Mouse (Mus musculus) mouse trophoblast stem cell (cell line): ENCODE data around the gene Zbp1.

ENCODE experiments used
- in situ Hi-C, 2 experiments: fragments of 300-500 bp; cut with MseI, MboI; formaldehyde crosslinking; loops; 2 replicates in 1 of 2; 3 replicates in 1 of 2; pipeline ENCODE4 v1.15.1; 2025

Zbp1 gene

DNA sequence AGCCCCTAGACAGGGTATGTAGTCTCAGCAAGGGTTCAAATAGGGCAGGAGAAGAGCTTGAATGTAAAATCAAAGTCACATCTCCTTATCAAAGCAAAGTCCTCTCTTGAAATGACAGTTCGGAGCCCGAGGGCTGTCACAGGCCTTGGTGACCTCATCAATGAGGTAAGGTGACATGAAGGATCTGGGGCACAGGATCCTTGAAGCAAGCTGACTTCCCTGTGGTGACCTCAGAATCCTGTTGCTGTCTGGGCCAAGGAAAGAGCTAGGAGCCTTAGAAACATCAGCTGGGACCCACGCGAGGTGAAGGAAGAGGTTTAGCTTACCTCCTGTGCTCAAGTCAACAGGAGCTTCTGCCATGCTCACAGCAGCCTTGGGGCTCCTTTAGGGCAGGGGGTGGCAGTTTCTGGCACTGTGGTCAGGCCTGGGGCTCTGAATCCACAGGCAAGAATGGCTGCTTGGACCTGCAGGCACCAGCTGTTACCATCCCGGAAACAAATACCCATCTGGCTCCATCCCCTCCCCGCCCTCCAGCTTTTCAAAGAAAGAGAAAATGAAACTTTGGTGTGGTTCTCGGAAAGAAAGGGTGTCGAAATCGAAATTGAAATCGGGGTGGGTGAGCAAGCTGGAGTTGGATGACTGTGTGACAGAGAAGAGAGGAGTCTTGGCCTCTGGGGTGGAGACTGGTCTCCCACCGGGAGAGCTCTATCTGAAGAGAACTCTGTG is at the start of gene Zbp1:
Gene Zbp1, minus strand, starts transcription at position 508 of the 726 bp plus-strand sequence.
- in situ Hi-C loops = loop anchor here (25.0 kb wide), 1 partner anchor 219 kb away; no protein-coding TSS in a partner anchor

DNA sequence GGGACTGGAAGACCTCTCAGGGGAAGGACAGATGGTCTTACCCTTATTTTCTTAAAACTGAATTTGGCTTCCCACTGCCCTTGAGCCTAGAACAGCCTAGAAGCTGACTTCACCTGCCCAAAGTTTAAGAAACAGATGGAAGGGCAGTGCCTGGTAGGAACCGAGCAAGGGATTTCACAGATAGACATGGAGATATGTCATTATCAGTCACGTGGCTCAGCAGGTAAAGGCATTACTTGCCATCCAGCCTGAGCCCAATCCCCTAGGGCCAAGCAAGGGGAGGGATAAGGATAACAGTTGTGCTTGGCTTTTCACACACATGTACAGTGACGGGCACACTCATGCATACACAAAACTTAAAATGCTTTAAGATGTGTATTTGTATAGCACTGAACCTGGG is 48.8 kb upstream of the Zbp1 start:
- in situ Hi-C loops = no loop called here

DNA sequence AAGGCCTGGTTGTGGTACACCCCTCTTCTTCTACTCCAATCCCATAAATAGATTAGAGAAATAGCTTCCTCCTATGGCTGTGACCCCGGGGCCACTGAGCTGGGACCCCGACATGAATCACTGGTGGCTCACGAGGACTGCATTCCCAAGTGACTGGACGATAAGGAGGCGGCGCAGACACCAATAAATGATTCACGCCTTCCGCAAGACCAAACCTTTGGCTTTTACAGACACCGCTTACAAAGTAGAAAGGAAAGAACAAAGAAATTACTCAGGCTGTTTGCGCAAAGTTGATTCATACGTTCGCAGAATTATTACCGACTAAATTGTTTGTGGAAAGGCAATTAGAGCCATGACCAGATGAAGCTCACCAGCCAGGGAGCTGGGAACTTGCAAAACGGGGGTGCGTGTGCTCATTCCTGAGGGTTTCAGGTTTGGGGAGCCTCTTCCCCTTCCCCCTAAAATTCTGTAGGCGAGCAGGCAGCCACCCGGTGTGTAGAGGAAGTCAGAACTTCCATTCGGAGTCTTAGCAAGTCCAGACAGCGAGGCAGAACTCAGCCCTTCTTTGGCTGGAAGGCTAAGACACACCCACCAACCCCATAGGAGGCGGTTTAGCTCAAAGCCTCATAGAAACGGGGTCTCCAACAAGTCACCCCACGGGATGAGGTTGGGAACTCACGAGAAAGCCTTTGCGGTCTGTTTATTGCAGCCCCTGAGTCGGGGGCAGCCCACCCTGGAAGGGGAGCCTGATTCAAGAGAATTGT is 47.8 kb upstream of the Zbp1 start:
- in situ Hi-C loops = no loop called here

DNA sequence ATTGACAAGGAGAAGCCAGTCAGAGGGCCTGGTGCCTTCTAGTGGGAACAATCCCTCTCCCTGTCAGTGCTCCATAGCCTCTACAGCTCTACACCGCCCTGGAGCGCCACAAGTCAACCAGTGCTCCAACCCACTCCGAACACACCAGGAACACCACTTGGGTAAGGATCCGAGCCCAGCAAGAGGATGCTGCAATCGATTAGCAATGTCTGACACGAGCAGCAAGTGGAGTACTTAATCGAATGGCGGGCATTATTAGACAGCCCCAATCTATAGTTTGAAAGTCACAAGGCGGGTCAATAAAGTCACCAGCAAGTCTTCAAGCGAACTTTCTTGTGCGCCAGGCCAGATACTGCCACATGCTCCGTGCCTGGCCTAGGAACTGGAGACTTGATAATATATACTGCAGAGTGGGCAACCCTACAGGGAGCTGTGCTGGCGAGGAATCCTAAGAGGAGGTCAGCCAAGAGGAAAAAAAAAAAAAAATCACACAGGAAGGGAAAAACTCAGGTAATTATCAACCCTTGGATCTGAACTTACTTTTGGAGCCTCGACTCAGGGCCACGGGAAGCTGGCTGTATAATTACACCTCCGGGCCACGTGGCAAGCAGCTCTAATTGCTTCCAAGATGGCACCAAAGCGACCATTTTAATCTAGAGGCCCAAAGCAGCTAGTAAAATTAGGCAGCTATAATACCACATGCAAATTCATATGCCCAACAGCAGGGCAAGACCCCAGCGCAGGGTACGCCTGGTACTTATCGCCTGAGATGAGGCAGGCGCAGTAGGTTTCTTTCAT is 46.9 kb upstream of the Zbp1 start:
- in situ Hi-C loops = no loop called here

DNA sequence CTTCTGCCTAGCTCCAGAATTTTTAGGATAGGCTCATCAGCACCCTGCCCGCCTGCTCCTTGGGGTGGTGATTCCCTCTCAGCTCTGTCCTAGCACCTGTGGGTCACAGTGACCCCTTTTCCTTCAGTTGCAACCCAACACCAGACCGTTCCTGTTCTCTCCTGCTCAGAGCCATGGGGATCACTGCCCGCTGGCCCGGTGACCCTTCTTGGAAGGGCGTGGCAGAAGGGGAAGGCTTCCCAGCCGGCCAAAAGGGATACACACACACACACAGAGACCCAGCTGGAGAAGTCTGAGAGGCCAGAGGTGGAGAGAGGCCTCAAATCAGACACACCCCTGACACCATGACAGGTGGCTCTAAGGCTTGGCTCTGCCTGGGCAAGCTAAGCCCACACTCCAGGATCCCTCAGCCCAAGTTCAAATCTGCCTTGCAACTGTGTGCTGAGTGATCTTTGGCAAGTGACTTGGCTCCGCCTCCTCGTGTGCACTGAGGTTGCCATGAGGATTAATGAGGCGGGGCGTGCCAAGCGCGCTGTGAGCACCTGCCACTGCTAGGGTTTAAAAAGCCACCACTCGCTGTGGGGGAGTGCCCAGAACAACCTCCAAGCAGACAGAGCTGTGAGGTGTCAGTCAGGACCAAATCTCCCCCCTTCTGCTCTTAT is 45.9 kb upstream of the Zbp1 start:
- in situ Hi-C loops = no loop called here

DNA sequence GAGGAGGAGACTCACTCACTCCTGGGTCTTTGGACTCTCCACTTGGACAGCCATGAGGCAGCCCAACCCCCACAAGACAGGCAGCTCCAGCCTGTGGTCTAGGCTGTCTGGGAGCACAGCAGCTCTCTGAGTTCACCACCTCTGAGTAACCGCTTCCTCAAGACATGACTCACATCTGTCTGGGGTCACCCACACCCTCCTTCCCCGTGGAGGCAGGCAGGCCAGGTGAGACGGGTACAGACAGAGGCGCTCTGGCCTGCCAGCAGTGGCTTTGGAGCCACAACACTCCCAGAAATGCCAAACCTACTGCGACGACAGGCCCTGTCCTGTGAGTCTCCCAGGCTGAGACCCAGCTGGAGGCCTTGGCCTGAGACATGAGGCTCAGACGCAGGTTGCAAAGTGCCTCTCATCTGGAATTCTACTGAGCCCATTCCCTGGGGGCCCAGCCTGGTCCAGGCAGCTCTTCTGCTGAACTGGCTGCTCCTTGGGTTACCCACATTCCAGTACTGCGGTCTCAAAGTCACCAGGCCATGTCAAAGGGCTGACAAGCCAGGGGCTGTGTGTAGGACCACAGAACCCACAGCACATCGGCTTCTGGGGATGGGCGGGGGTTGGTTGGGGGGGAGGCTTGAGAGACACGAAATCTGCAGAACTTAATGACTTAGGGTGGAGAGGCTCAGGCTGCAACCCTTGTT is 45.1 kb upstream of the Zbp1 start:
- in situ Hi-C loops = no loop called here

DNA sequence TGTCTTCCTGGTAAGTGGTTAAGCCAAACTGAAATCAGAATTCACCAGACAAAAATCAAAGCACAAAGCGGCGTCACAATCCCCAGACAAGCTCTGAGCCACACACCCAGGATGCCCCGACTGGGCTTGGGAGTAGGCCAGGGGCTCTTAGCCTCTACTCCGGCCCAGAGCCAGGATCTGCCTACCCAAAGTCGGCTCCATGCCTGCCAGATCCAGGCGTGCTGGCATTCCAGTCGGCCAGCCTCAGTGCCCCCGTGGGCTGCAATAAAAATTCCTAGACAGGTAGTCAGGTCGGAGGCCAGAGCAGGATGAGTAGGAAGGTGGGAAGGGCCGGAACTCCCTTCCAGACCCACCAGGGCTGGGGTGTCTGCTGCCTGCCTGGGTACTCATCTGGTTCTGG is 42.8 kb upstream of the Zbp1 start:
- in situ Hi-C loops = no loop called here

DNA sequence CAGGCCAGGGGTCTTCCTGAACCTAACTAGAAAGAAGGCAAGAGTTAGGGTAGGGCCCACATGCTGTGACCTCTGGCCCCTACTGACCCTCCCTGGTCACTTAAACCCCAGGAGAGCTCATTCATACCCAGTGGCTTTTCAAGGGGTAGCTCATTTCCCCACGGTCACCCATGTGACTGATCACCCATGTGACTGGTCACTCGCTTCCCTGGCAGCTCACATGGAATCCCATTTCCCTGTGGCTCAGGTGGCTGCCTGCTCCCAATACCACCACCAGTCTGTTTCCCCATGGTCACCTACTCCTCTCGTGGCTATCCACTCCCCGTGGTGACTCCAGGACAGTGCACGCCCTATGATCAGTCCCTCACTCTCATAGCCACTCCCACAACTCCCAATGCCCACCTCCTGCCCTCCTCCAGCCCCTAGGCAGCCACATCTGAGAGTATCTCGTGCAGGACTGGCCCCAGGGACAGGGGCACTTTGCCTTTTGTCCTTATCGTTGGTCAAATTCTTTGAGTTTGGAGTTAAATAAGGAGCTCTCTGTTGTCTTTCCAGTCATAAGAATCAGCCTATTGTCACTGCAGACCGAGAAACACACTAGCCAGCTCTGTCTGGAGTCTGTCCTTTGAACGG is 39.9 kb upstream of the Zbp1 start:
- in situ Hi-C loops = no loop called here

DNA sequence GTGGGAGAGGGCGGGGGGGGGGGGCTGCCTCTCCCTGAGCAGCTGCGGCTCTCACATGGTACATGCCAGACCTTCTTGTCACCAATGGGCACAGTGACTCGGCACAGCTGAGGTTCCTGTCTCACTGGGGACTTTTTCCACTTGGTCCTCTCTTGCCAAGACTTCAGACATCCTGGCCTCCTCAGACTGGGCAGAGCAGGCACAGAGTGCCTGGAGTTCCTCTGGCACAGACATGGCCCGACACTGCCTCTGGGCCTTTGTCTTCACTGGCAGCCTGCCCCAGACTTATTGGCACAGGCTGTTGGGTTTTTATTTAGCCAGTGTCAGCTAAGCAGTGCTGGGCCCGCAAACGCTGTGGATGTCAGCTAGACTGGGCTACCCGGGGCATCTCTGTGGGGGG is 38.9 kb upstream of the Zbp1 start:
- in situ Hi-C loops = no loop called here

DNA sequence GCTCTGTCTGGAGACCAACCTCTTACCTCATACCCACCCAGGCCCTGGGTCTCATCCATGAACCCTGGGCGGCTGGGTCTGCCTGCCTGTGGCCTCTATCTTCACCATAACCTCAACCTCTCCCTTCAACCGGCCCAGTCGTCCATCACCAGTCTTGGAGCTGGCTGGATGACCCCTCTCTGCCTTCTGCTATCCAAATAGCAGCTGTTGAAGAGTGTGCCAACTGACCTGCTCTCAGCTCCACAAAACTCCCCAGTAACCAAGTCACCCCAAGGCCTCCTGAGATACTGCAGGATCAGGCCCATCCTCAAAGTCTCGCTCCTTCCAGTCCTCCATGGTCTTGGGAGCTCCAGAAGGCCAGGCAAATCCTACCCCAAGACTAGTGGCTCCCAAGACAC is 37.8 kb upstream of the Zbp1 start:
- in situ Hi-C loops = no loop called here

DNA sequence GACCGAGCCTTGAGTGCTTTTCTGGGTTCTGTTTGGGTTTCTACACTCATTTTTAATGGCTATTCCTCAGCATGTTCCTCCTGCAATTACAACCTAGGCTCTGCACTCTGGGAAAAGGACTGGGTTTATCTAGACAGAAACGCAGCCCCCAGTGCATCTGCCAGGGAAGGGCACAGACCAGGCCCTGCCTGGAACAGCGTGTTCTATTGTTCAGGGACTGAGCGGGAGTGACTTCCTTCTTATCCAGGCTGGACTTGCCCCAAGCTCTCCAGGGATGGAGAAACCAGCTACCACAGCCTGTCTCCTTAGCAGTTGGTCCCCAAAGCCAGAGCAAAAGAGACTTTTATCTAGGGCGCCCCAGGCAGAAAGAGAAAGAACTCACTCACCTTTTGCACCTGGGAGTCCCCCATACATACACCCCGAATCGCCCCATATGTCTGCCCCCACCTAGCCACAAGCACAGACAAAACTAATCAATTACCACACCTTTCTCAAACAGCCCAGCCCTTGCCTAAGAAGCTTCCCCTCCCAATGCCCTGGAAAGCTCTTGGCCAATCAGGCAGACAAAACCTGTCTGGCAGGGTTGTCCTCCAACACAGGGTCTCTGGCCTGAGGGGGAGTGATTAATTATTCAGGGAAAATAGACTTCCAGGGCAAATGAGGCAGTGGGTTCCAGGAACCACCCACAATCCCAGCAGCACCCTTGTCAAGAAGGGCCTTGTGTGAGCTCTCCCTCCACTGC is 37.3 kb upstream of the Zbp1 start:
- in situ Hi-C loops = no loop called here

DNA sequence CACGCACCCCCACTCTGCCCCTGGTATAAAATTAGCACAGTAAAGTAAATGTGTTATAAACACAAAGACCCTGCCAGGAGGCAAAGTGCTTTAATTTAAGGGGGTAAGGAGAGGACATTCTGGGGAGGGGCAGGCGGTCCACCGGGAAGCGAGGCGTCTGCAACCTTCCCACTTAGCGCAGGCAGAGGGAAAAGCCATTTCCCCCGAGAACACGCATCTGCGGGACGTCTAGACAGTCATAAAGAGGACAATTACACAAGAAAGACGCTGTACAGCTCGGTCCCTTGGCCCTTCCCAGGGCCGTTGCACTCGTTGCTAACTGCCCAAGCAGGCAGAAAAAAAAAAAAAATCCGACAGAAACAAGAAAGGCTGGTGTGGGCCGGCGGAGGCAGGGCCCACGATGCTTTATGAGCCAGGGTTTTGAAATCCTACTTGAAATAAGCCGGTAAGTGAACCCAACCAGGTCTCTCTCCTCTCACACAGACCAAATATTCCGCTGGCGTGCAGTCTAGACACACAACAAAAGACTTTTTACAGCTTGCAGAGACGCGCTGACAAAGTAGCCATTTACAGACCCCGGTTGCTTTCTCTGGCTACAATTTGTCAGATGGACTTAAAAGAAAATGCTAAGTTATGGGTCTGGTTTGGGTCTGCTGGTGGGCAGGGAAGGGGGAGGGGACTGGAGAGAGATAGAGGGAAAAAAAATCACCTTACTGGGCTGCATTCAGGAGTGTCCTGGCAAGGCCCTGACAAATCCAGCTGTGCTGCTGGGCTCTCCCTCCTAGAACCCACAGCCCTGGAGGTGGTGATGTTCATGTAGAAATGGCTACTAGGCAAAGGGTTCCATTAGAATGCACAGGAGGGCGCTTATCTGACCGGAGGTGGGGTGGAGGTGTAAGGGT is 35.3 kb upstream of the Zbp1 start:
- in situ Hi-C loops = no loop called here

DNA sequence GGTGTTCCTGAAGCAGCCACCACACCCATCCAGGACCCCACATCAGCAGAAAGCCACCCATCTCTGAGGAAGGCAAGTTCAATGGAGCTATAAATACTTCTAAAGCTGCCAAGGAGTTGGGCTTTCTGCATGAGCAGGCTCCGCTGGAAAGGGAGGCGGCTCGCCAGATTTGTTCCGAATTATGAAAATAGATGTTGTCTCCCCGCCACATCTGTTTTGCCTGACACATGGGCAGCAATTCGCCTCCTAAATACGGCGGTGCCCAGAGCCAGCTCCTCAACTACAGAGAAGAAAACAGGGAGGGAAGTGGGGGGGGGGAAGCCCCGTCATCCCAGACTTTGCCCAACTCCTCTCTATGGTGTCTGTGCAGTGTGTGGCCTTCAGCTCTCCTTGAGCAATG is 33.0 kb upstream of the Zbp1 start:
- in situ Hi-C loops = no loop called here

DNA sequence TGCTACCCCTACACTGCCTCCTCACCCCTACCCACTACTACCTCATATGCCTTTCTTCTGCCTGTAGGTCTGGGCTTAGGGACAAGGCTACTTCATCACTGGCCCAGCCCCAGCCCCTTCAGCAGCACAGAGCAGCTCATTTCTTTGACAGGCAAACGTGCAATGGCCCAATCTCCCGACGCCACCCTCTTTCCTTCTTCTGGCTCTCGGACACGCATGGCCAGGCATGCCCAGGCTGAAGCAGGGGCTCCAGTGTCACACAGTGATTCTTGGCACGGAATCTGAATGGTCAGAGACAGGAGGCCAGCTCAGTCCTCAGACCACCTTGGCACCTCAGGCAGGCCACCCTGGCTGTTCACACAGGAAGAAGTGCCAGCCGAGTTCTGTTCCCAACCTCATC is 32.4 kb upstream of the Zbp1 start:
- in situ Hi-C loops = no loop called here

DNA sequence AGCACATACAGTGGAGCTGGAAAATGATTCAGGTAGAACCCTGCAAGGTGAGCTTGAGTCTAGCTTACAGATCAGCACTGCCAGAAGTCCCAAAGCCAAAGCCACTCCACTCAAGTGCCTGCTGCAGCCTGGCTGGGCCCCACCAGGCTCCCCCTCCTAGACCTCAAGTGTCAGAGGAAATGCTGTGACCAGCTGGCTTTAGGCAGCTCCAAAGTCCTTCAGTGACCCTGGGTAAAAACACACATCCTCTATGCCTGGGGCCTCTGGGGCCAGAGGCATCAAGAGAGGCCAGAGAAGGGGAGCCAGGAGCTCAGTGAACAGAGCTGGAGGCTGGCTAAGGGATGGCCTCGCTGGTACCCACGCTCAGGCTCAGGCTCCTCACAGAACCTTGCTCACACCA is 31.7 kb upstream of the Zbp1 start:
- in situ Hi-C loops = no loop called here

DNA sequence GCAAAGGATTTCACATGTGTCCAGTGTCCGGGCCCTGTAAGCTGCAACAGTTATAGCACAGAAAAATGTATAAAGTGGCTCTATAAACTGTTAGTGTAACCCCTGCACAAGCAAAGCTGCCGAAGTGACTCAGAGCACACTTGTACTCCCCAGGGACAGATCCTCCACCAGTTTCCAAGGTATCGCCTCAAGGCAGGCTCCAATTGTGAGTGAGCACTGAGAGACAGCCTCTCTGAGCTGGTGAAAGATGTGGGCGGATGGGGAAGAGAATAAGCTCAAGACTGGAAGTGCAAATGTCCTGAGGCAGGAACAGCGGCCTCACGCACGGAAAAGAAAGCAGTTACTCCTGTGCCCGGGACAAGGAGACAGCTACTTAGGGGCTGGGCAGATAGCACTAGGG is 31.2 kb upstream of the Zbp1 start:
- in situ Hi-C loops = no loop called here

DNA sequence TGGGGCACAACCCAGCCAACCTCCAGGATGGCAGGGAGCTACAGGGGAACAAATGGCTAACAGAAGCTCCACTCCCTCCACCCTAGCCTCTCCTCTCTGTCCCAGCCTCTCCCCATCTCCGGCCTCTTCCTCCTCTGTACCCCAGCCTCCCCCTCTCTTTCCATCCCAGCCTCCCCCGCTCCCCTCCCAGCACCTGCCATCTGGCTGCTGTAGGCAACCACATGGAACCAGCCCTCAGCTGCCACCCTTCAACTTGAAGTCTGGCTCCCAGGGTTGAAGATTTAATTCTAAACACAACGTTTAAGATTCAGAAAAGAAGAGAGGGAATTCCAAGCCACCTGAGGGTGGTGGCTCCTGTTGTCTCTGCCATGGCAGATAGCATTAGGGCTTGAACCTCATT is 30.7 kb upstream of the Zbp1 start:
- in situ Hi-C loops = no loop called here

DNA sequence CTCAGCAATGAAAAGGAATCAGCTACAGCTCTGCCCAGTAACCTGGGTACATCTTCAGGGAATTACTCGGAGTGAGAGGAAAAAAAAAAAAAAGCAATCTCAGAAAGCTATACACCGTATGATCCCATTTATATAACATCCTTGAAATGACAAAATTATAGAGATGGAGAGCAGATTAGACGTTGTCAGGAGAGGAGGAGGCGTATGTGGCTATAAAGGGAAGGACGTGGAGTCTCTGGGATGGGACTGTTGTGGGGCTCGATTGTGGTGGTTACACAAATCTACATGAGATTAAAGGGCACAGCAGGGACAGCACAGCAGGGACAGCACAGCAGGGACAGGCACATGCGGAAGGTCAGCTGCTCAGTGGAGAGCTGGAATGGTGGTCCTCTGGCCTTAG is 30.1 kb upstream of the Zbp1 start:
- in situ Hi-C loops = no loop called here

DNA sequence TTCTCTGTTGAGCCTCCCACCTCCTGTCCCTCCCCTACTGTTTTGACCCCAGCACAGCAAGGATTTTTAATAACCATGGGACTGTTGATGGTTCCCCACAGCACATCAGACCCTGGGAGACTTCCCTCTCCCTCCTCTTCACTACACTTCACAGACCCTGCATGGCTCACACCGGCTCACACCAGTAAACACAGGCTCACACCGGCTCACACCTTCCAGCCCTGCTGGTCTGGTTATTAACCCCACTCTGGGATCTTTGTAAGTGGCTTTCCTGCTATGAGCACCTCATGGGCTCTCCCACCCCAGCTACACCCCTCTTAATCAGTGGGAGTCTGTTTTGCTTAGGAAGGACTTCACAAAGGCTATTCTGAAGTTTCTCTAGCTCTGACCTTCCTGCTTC is 29.2 kb upstream of the Zbp1 start:
- in situ Hi-C loops = no loop called here
